Mouse (Mus musculus): ENCODE results near the gene Midn.

Gene Midn

DNA sequence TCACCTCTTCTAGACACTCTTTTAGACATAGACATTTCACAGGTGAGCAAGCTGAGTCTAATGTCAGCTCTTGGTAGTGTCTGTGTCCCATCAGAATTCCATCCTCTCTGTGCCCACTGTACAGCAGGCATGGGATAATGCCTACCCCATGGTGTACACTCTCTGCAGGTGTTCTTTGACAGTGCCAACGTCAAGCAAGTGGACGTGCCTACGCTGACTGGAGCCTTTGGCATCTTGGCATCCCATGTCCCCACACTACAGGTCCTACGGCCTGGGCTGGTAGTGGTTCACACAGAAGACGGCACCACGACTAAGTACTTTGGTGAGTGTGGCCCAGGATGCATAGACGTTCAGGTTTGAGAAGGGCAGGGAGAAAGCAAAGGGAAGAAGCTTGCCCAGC is 4.4 kb upstream of the Midn start:
- in situ Hi-C loops (cut with MboI, MseI), result no loop called here

DNA sequence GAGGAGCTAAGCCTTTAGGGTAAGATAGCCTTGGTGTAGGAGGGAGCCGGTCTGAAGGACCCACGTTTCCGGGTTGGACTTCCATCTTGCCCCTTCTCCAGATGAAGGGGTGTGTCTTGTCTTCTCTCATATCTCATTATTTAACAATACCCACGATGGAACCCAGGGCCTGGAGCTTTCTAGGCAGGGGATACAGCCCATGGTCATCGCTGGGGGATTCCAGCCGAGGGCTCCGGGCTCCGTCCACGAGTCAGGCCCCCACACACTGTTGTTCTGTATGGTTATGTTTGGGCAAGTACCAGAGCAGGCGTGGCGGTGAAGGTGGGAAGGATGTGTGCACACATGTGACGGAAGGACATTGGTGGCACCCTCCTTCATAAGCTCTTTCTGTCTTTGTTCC is 3.9 kb upstream of the Midn start:
- in situ Hi-C loops (cut with MboI, MseI), result no loop called here

DNA sequence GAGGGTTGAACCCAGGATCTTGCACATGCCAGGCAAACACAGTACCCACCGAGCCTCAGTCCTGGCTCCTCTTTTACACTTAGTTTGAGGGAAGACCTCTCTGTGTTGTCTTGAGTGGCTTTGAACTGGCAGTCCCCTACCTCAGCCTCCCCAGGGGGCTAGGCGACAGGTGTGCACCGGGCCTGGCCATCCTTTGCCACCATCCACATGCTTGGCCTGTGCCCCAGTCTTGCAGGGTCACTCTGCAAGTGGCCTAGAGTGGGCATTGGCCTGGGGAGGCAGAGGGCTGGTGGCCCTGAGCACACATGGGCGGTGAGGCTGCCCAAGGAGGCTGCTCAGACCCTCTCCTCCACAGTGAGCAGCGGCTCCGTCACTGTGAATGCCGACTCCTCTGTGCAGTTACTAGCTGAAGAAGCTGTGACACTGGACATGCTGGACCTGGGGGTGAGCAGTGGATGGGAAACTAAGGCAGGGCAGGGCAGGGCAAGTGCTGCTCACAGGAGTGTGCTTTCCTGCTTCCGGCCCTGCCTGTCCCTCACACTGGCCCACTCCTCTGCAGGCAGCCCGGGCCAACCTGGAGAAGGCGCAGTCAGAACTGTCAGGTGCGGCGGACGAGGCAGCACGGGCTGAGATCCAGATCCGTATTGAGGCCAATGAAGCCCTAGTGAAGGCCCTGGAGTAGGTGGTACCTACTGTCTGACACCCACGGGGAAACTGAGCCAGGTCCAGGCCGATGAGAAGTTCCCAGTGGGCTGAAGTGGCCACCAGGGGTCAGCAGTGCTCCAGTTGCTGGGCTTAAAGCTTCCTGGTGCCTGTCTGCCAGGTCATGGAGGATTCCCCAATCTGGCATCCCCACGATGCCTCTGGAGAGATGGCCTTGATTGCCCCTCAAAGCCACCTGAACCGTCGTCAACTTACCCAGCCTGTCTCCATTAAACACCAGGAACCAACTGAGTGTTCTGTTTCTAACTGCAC is 2.9 kb upstream of the Midn start:
- in situ Hi-C loops (cut with MboI, MseI), result no loop called here

DNA sequence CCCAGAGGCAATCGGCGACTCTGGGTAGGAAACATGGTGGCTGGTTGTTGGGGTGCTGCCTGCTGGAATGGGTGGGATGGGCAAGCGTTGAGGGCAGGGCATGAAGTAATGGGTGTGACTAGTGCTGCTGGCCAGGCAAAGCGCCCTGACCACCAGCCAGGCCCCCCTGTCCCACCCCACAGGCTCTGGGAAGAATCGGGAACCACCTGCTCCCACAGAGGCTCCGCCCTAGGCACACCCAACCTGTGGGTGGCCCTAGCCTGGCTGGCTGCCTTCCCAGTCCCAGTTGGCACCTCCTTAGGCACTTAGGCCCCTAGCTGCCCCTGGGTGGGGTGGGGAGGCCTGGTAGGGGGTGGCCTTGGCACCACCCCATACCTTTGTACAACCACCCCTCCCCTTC is 2.2 kb upstream of the Midn start:
- in situ Hi-C loops (cut with MboI, MseI), result no loop called here

DNA sequence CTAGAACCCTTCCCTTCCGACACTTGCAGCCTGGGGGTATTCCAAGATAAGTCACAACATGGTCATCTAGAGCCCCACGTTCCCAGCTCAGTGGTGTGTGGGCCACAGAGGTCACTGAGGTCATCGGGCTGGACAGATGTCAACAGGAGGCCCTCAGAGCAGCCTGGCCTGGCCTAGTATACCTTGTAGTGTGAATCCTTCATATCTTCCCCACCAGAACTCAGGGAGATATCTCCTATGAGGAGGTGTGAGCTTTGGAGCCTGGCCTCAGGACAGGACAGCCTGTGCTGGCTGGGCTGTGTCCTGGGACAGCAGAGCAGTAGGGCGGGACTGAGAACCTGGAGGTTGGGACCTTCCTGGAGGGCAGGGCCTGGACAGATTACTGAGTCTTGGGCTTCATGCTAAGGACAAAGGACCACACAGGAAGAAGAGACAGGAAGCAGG is 1.5 kb upstream of the Midn start:
- in situ Hi-C loops (cut with MboI, MseI), result no loop called here

DNA sequence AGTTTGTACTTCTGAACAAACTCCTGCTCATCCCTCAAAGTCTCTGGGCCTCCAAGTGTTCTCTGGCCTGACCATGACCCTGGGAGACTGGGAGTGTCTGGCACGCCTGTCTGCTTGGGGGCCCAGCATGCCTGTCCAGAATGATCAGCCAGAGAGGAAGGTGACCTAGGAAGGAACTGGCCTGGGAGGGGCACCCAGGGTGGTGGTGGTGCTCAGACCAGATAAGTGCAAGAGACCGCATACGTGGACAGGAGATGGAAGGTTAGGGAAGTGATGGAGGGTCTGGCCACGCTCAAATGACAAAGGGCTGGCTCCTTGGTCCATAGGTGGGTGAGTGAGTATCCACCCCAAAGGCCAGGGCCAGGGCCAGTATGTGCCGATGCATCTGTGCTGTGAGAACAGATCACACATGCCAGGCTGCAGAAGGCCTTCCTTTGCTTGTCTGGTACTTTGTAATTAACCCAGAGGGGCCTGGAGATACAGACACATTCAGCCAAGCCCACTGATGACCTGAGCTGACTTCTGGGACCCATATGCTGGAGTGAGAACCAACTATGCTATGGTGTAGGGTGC is 840 bp upstream of the Midn start:
- in situ Hi-C loops (cut with MboI, MseI), result no loop called here

DNA sequence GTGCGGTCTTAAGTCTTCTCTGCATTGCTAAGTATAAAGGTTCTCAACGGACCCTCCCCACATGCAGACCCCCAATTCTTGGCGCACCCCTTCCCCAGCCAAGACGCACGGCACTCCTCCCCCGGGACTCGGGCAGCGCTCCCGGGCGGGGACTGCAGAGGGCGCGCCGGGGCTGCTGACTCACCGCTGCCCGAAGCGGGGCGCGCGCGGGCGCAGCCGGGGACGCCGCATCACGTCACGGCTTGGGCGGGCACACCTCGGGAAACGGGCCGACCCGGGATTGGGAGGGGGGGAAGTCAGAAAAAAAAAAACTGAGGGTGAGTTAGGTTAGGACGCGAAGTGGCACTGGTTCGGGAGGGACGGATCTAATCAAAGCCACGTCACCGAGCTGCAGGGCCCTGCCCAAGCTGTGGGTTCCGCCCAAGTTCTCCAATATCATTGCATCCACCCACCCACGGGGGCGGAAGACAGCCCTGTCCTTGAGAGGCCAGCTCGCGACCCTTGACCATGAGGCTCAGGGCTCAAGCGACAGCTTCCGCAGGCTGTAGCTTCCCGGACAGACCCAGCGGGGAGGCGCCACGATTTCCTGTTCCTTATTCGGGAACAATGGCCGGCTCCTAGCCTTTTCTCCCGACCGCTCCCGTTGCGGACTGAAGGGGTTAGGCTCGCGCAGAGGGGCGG is 678 bp downstream of the Midn start:
- in situ Hi-C loops (cut with MboI, MseI), result no loop called here

DNA sequence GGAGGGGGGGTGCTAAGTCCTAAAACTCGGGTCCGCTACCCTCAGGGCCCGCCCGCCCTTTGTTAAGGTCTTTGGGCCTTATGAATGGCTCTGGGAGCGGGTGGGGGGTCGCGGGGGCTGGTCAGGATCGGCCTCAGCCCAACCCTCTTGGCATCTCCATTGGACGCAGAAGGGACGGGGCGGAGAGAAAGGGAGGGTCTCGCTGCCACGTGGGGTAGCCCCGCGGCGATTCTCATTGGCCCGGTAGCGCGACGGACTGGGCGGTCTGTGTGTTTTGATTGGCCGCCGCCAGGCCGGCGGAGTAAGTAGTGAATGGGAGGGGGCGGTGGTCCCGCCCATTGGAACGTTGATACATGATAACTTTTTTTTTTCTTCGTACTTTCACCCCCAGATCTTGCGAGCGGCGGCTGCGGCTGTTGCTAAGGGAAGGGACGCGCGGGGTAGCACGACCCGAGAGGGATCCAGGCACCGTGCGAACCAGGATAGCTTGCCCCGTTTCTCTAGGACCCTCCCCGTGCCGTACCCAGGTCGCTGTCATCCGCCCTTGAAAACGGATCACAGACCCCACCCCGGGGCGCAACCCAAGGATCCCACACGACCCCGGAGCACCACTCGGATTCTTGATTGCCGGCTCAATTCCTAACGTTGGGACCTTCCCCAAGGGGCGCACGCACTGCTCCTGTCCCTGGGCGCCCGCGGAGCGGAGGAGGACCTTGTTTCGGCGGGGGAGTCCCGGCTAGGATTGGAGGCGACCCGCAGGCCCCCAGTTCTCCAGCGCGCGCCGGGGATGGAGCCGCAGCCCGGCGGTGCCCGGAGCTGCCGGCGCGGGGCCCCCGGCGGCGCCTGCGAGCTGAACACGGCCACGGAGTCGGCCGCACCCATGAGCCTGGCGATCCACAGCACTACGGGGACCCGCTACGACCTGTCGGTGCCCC is 1.5 kb downstream of the Midn start:
- in situ Hi-C loops (cut with MboI, MseI), result no loop called here

DNA sequence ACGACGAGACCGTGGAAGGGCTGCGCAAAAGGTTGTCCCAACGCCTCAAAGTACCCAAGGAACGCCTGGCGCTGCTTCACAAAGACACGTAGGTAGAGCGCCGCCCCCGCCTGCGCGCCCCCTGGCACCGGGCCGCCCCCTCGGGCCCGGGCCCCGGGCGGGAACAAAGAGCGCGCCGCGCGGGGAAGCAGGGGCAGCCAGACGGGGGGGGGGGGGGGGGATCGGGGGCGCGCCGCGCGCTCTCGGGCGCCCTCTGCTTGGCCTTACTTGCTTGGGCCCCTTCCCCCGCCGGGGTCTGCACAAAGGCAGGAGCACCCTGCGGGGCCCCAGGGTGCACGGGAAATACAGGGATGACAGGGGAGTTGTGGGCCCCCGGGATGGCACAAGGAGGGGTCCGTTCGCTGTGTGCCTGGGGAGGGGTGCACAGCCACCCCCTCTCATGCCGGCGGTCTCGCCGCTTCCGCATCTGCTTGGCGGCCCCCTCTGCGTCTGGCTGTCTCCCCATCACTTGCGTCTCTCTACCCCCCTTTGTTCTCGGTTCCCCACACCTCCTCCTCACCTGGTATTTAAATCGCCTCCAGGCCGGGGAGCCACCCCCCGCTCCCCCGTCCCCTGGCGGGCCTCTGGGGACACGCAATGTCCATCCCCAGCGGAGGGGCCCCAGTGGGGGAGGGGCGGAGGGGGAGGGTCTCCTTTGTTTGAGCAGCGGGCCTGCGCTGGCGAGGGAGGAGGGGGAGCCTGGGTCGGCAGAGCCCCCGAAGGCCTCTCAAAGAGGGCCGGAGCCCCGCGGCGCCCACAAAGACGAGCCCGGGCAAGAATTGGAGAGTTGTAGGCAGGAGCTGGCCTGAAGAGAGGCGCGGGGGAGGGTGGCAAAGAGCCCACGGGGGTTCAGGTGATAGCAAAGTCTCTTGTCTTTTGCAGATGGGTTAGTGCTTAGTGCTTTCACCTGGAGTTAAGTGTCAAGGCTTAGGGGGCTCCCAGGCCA is 2.4 kb downstream of the Midn start:
- in situ Hi-C loops (cut with MboI, MseI), result no loop called here

DNA sequence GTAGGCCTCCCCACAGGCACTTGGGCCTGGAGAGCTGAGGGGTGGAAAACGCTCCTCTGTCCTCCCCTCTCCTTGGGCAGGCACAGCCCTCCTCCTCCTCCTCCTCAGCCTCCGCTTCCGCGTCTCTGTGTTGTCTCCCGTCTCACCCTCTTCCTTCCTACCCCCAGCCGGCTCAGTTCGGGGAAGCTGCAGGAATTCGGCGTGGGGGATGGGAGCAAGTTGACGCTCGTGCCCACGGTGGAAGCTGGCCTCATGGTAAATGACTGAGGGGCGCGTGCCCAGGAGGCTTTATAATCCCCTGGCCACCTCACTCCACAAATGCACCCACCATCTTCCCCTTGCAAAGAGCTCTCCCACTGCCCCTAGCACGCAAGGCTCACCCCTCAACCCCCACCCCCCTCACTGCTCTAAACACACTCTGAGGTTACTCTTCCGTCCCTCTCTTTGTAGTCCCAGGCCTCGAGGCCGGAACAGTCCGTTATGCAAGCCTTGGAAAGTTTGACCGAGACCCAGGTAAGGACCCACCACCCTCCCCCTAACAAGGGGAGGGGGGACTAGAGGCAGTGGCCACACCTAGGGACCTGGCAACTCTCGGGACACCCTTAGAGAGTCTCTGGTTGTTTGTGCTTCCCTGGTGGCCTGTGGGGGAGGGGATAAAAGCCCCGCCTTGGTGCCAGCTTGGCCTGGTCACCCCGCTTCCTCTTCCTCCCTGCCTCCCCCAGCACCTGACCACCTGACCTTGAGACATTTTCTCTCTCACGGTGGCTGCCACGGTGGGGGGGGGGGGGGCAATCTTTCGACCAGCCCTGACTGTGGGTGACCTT is 3.4 kb downstream of the Midn start:
- in situ Hi-C loops (cut with MboI, MseI), result no loop called here

DNA sequence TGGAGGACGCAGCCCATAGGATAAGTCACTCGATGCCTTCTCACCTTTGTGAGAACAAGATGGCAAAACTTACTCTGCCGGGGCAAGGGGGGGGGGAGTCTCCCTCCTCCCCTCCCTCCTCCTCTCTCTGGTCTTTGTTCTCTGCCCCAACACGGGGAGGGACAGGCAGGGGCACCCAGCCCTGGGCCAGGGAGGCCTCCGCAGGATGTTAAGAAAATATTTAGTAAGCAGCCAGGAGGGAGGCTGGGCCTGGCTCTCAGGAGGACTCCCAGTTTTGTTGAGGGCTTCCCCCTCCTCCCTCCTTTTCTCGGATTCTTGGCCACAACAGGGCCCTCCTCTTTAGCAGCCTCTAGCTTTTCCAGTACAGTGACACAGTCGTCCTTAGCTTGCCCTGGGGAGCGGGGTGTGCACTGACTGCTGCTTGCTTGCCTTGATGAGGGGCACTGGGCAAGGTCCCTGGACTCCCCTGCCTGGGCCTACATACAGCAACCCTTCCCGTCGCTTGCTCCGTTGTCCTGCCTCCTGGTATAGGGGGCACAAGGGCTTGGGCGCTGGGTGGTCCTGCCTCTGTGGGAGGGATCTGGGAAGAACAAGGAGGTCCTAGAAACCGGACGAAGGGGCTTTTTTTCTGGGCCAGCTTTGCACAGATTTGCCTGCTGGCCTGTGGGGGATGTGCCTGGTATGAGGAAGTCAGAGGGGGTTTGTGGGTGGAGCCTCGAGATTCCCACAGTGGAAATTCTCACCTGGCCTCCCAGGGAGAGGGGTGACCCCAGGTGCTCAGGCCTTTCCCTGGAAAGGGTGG is 4.2 kb downstream of the Midn start:
- in situ Hi-C loops (cut with MboI, MseI), result no loop called here

DNA sequence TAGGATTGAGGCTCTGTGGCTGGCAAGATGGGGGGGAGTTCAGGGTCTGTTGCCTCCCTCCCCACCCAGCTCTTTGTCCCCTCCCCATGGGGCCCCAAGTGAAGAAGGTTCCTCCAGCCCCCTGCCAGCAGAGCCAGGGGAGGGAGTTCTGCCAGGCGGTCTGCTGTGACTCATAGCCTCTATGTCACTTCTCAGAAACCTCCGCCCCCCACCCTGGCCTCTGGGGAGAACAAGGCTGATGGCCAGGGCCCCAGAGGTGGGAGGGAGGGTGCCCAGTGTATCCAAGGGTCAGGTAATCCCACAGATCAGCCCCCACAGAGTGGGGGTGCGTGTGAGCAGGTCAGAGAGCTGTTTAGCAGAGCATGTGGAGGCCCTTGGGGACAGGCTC is 4.8 kb downstream of the Midn start:
- in situ Hi-C loops (cut with MboI, MseI), result no loop called here

DNA sequence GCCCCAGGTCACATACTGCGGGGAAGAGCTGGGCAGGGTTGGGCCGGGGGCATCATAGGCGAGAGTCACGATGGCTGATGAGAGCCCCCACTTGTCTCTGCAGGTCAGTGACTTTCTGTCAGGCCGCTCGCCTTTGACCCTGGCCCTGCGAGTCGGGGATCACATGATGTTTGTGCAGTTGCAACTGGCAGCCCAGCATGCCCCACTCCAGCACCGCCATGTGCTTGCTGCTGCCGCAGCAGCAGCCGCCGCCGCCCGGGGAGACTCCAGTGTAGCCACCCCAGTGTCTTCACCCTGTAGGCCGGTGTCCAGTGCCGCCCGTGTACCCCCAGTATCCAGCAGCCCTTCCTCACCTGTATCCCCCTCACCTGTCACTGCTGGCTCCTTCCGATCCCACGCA is 5.6 kb downstream of the Midn start:
- in situ Hi-C loops (cut with MboI, MseI), result no loop called here

DNA sequence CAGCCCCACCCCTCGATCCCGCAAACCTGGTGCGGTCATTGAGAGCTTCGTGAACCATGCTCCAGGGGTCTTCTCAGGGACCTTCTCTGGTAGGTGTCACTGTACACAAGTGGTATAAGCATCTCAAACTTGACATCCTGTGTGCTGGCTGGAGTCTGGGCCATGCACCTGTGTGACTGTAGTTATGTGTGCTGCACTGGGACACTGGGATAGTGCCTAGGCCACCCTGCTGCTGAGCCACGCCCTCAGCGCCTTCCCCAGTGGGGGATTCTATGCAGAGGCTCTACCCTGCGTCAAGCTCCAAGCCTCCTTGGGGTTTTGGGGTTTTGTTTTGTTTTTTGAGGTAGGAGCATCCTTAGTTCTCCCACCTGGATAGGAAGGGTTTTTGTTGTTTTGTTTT is 6.3 kb downstream of the Midn start:
- in situ Hi-C loops (cut with MboI, MseI), result no loop called here

DNA sequence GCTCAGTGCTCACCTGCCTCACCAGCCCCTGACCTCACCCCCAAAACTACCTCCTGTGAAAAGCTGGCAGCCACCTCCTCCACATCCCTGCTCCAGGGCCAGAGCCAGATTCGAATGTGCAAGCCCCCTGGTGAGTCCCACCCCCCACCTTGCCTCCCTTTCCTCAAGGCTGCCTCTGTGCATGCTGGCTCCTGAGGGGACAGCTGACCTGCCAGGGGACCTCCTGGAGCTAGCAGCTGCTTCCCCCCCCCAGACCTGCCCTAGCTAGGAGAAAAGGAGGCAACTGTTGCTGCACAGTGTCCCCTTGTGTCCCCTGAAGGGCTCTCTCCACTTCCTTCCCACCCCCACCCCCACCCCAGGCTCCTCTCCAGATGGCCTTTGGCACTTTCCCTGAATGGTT is 7.2 kb downstream of the Midn start:
- in situ Hi-C loops (cut with MboI, MseI), result no loop called here

DNA sequence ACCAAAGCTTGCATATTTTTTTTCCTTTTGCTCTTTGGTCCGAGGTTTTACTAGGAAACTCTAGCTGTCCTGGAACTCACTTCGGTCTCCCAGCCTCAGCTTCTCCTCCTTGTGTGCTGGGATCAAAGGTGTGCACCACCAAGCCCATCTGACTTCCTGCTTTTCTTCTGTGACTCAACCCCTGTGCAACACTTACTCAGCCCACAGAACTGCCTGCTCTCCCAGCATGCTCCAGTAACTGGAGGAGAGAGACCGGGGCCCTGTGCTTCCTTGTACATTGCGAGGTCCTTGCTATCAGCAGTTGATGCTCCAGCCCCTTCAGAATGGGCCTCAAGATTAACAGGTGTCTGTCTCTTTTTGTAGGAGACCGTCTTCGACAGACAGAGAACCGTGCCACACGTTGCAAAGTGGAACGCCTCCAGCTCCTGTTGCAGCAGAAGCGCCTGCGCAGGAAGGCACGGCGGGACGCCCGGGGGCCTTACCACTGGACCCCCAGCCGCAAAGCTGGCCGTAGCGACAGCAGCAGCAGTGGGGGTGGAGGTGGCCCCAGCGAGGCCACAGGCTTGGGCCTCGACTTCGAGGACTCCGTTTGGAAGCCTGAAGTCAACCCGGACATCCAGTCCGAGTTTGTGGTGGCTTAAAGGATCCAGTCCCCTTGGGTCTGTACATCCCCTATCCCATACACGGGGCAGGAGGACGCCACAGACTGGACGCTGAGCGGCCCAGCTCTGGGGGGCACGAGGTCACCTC is 8.1 kb downstream of the Midn start:
- in situ Hi-C loops (cut with MboI, MseI), result no loop called here

DNA sequence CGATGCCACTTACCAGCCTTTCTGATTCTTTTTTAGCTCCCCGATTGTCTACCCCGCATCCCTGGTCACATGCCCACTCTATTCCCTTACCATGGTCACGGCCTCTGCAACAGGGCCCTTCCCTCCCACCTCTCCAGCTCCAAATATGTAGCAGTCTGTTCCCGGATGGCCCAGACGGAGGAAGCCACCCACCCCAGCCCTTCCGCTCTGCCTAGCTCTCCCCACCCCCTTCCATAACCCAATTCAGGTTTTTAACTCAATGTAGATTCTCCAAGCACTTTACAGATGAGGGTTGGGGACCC is 8.6 kb downstream of the Midn start:
- in situ Hi-C loops (cut with MboI, MseI), result no loop called here

Data from T-helper 1 cell (primary cell).